Mouse (Mus musculus) lung, postnatal 0 days (tissue): ENCODE data around the gene Nostrin.

ENCODE experiments used
- CTCF ChIP-seq: IDR thresholded peaks from 2 replicates; pipeline ENCODE4 v1.5.1; 2016; ENCODE audit warnings: antibody characterized with exemption, mild to moderate bottlenecking
- EP300 ChIP-seq: IDR thresholded peaks from 2 replicates; pipeline ENCODE4 v1.6.1; 2016; ENCODE audit warnings: antibody characterized with exemption, mild to moderate bottlenecking, control low read depth

GRCm38 (mm10) chr2:69234976-69235678 is 99.5 kb downstream of the Nostrin start:
- TF ChIP-seq CTCF (no peak), EP300 (no peak)
